Mouse (Mus musculus): ENCODE results near the gene Pak7.

- TF ChIP-seq POLR2A (IDR thresholded peaks at IDR 0.05; ENCODE audit: extremely low read depth, insufficient read depth, low read length): no peak
- TF ChIP-seq CTCF (IDR thresholded peaks at IDR 0.05; ENCODE audit: extremely low read depth, insufficient read depth, low read length): no peak
These were observed 37.8 kb upstream of the Pak7 start for GRCm38 (mm10) chr2:136425561-136425960.

All from cortical plate, adult 2 months (tissue).